Mouse (Mus musculus) layer of hippocampus, postnatal 36 days (tissue): ENCODE measurements around the gene Zfp341. TPM values are rescaled to one million over a fixed set of nuclear protein-coding genes. Genes with fewer than 3 reads are reported as not detected.
A peak's percentile ranks its signal among the peaks of the same experiment; 100 is the strongest.

Experiments
- DNase-seq, 2 experiments: peaks; one replicate each; pipeline ENCODE4 v3.0.0; 2022
- total RNA-seq, 2 experiments: library from RNA; stranded (reverse); gene quantifications; 2 replicates each; pipeline ENCODE4 v1.2.3; 2021

Gene Zfp341
- total RNA-seq, 2 experiments from 2014 or later: 9.2 to 10.1 TPM

DNA sequence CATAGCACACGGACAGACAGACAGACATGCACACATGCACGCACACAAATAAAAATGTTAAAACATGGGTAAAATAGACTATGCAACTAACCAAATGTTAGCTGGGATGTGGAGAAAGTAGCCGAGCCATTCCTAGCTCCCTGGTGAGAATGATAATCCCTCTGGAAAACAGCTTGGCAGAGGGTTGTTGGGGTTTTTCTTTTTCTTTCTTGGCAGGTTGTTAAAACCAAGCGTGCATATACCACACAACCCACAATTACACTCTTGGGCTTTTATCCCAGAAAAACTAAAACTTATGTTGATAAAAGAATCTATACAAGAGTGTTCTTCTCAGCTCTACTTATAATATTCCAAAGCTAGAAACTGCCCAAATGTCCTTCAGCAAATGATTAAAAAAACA lies 24.0 kb upstream of the Zfp341 start:
- no peak for DNase-seq

DNA sequence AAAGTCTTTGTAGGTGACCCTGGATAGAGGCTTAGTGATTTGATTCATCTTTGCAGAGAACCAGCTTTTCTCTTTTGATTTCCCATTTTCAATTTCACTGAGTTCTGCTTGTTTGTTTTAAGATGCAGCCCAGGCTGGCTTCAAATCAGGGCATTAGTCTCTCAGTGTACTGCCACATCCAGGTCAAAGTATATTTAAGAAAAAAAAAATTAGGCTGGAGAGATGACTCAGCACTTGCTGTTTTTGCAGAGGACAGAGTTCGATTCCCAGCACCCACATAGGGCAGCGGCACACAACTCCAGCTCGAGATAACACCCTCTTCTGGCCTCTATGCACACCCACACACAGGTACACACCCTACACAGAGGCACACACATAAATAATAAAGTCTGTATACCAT lies 21.9 kb upstream of the Zfp341 start:
- DNase-seq: no peak

DNA sequence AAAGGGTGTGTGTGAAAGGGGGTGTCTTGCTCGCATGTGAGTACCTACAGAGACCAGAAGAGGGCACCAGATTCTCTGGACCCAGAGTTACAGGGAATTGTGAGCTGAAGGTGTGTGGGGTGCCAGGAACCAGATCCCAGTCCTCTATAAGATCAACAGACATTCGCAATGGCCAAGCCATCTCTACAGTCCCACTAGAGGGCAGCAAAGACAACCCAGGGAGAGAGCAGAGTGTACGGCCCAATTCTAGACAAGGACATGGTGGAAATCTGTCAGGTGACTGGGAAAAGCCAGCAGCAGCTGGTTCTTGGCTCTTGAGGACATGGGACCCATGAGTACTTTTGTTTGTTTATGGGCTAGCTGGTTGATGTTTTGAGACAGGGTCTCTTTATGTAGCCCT lies 20.1 kb upstream of the Zfp341 start:
- no peak for DNase-seq

DNA sequence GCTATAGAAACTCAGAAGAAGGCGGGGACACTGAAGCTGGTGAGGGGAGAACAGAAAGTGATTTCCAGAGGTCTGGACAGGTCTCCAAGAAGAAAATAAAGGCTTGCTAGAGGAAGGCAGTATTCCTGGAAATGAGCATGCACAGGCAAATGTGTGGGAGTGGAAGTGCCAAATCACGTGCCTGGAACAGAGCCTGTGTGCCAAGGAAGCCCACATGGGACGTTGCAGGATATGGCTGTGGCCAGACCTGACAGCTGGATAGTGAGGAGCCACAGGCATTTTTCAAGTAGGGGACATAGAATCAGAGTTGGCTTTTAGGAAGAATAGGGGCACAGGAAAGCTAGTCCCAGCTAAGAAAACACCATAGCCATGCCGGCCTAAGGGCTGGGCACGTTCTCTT lies 17.3 kb upstream of the Zfp341 start:
- peak in 1 of 2 experiments; percentile 20 for DNase-seq

DNA sequence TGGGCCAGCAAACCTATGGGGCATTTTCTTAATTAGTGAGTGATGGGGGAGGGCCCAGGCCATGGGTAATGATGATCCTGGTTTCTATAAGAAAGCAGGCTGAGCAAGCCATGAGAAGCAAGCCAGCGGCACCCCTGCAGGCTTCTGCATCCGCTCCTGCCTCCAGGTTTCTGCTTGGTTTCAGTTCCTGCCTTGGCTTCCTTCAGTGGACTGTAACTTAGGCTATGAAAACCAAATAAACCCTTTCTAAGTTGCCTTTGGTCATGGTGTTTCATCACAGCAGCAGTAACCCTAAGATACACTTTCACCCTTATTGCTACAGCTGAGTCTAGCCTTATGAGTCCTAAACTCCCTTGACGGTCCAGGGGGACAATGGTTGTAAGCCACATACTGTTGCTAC lies 15.7 kb upstream of the Zfp341 start:
- DNase-seq: no peak

DNA sequence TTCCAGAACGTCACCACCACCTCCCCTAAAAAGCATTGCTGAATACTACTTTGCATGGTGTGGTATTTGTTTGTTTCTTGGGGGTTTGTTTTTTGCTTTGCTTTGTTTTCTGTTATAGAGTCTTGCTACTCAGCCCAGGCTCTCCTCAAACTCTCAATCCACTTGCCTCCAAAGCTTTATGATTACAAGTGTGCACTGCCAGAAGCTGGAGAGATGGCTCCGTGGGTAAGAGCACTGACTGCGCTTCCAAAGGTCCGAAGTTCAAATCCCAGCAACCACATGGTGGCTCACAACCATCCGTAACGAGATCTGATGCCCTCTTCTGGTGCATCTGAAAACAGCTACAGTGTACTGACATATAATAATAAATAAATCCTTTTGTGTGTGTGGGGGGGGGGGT lies 12.5 kb upstream of the Zfp341 start:
- no peak for DNase-seq

DNA sequence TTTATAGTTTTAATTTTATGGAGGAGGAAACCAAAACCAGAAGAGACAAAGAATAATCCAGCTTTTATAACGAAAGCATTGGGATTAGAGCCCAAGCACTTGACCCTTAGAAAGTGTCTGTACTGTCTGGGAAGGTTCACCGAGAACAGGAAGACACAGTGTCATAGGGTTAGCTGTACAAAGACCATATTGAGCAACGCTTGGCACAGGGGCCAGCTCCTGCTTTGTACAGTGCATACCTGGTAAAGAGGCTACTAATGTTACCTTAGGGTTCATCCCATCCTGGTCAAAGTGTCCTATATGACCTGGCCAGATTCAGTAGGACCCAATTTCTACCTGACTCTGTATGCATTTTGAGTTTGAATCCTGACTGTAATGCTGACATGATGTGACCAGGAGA lies 11.8 kb upstream of the Zfp341 start:
- no peak for DNase-seq

DNA sequence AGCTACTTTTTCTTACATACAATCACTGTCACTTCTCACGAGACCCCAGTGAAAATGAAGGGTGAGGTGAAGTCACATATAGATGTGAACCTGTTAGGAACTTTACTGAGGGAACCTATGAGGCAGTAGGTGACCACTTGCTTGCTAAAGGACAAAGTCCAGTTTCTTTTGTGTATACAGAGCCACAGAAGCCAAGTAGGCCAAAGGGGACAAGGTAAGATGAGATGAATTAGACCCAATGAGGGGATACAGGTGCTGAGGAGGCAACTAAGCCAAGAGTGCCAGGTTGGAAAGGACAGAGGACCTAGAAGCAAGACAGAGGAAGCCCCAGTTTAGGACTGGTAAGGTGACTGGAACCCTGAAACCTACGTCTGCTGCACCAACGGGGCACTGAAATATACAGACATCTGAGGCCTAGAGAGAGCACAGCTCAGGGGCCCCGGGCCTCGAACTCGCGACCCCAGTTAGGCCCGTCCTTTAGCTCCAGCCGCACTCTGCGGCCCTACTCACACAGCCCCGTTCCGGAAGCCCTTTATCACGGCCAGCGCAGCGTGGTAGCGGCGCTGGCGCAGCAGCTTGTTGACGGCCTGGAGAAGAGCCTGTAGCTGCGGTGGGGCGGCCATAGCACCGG lies 10.0 kb upstream of the Zfp341 start:
- DNase-seq: no peak

DNA sequence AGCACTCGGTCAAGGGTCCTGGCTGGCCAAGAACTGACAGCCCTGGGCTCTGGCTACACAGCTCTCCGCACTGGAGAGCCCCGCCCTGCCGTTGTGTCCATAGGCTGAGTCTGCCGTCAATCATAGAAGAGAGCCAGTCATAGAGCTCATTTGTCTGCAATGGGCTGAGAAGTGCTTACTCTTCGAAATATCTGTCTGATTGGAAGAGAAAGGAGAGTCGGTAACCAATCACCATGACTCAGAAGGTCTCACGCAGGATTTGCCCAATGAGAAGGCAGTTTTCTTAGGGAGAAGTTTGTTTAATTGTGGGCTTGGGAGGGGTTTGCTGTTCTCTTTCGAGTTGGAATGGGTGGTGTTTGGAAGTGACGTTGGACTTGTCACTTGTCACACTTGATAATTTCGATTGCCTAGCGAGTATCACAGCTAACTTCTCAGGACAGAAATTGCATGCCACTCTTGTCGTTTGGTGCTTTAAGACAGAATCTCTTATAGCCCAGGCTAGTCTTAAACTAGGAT lies 9.4 kb upstream of the Zfp341 start, which contains the start of gene Pxmp4:
Pxmp4 (minus strand) TSS at position 71 of the 516 bp plus-strand sequence.
- DNase-seq: peak; percentile 98 to 99

DNA sequence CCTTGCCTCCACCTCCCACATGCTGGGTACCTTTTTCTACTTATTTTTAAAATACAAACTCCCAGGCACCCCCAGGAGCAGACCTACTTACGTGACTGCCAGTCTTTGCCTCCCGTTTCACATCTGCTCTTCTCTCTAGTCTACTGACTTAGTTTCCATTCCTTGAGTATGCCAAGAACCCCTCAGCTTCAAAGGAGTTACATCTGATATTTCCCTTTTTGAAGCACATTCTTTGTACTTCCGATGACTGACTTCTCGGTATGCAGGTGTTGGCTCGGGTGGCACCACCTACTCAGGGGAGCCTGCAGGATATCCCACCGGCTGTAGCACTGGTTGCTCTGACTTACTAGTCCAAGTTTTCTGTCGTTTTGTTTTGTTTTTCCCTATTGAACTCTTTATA lies 8.9 kb upstream of the Zfp341 start:
- DNase-seq: no peak

DNA sequence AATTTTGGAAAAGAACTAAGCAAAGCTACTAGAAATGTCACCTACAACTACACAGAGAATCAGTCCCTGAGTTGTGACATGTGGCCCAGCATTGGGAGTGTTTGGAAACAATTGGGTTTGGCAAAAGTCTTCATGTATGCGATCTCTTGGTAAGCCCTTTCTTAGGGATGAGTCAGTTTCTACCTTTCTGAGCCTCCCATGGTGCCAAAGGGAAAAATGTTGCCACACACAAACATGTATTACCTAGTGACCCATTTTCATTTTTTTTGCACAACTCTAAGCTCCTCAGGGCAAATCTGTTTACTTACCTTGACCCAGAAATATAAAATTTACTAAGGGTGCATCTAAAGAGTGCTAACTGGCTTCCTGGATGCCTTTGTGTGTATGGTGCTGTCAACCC lies 6.1 kb upstream of the Zfp341 start:
- no peak for DNase-seq

DNA sequence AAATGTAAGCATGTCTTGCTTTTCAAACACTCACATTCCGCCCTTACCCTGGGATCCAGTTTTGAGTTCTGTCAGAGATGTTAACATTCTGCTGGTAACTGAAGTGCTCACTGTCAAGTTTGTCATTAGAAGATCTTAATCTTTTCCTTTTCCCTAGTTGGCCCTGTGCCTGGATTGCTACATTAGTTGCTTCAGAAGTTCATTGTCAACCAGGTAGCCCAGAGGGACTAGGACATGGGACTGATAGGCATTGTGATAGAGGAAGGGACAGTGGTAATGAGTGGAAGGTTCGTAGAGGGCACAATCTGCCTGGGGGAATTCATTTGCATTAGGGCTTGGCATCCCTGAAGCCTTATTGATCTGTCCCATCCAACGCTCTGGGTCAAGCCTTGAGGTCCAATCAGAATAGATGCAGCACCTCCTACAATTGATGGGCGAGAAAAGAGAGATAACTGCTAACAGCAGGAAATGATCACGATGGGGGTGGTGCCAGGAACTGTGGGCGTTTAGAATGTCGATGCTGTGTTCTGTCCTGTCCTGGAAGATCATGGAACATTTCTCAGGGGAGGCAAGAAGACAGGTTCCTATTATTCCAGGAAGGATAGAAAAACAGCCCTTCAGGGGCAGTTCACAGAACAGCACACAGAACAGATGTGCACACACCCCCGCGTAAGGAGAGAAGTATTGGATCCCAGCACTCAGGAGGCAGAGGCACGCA lies 3.9 kb upstream of the Zfp341 start:
- no peak for DNase-seq

DNA sequence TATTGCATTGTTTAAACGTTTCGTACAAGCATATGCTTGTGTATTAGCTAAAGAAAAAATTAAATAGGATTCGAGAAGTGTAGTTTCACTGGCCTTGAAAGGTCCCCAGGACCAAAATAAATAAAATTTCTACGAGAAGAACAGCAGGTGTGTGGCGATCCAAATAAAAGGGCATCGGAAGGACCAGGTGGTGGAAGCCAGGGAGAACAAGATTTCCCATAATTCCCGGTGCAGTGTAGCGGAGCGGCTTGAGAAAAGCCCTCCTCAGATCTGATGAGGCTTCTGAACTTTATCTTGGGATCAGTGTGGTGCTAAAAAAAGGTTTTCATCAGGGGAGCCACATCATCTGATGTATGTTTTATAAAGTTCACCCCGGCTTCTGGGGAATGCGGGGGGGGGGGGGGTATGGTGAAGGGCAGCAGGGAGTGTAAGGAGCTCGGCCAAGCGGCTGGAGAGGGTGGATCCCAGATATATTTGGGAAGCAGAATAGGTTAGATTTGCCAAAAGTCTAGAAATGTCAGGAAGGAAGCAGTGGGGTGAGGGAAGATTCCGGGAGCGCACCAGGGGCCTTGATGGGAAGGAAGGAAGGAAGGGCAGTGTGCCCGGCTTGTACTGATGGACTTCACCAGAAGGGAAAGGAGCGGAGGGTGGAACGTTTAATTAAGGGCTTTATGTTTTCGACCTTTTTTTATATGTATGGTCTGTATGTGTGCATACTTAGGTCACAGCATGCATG lies 1.9 kb downstream of the Zfp341 start:
- no peak for DNase-seq

DNA sequence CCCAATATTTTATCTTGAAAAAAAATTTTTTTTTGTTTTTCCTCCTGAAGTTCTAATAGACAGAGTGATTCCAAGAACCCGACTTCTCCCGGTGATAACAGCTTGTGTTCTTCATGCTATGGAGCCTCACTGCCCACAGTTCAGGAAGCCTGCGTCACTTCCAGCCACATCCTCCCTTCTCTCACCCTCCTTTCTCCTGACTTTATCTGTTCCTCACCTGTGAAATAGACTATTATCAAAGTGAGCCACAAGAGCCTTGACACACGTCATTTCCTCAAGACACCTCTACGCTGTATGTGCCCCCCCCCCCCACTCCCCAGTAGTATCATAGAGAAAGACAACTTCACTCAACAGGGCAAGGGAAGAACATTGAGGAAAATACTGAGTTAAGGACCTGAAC lies 2.6 kb downstream of the Zfp341 start:
- no peak for DNase-seq

DNA sequence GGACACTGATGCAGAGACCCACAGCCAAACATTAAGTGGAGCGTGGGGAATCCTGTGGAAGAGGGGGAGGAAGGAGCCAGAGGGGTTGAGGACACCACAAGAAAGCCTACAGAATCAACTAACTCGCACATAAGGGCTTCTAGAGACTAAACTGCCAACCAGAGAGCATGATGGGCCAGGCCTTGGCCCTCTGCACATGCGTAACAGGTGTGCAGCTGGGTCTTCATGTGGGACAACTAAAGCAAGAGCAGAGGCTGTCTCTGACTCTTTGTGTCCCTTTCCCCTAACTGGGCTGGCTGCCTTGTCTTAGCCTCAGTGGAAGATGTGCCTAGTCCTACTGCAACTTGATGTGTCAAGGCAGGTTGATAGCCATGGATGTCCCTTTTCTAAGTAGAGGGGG lies 4.0 kb downstream of the Zfp341 start:
- DNase-seq: no peak

DNA sequence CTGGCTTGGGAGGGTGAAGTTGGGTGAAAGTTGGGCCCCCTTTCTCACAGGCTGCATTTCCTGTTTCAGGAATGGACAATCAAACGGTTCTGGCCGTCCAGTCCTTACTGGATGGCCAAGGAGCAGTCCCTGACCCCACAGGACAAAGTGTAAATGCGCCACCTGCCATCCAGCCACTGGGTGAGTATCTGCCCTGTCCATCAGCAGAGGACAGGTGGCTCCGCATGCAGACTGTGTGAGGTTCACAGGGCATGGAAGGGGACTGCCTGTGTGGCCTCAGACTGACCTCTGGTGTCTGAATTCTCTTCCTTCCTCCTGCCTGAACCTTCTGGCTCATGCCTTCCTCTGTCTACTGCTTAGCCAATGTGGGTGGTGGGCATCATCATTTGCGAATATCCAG lies 8.6 kb downstream of the Zfp341 start:
- DNase-seq: no peak

DNA sequence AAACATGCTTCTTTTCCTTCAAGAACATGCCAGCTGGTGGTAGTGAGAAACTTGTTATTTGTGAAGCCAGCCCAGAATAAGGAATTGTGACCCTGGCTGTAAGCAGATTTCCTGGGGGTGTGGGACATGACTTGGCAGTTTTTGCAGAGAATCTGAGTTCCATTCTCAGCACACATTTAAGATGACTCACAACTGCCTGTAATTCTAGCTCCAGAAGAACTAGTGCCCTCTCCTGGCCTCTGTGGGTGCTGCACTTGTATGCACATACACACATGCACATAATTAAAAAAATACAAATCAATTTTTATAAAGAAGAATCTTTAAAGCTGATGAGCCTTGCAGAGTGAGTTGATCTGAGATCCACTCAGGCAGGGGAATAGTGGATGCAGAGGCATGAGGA lies 11.0 kb downstream of the Zfp341 start:
- DNase-seq: no peak

DNA sequence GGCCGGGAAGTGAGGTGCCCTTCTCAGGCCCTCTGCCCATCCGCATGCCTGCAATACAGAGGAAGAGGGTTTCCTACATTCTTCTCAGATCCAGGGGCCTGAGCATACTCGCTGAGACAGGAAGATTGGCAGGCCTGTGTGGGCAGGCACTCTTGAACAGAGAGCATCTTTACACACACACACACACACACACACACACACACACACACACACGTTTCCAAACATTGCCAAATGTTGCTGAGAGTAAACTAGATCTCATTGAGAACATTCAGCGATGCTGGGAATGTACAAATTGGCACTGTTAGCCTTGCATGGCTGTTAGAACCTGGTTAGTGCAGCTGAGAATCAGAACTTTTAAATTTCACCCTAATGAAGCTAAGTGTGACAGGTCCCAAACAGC lies 17.4 kb downstream of the Zfp341 start:
- no peak for DNase-seq

DNA sequence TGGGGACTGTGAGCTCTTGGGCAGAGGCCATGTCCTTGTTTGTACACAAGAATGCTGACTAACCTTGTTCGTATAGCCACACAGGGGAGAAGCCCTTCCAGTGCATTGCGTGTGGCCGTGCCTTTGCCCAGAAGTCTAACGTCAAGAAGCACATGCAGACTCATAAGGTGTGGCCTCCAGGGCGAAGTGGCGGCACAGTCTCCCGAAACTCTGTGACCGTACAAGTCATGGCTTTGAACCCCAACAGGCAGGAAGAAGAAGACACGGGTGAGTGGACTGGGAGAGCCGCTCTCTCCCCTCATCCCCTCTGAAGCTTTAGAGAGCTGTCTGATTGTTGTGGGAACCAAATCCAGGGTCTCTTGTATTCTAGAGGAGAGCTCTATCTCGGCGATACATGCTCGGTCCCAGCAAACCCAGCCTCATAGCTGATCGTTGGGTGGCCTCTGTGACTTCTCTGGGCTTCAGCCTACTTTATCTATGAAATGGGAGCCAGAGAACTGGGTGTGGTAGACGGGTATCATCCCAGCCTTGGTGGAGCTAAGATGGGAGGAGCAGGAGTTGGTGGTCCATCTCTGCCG lies 19.2 kb downstream of the Zfp341 start:
- DNase-seq: no peak

DNA sequence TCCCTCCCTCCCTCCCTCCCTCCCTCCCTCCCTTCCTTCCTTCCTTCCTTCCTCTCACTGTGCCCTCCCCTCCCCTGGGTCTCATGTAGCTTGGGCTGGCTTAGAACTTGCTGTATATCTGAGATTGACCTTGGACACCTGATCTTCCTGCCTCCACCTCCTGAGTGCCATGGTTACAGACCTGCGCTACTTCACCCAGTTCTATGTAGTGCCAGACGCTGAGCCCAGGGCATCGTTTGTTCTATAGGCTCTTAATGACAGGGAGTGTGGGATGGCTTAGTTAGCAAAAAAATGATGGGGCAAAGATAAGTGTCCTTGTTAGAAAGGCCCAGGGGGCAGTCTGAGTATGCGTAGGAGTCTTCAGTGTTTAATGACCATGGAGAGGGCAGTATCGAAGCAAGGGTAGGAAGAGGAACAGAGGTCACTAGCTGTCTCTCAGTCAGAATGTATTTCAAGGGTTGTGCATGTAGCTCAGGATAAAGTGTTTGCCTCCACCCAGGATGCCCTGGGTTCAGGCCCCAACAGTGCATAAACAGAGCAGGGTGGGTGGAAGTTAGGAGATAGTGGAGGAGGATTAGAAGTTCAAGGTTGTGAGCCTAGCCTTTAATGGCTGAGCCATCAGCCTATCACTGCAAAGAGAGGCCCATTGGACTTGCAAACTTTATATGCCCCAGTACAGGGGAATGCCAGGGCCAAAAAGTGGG lies 20.1 kb downstream of the Zfp341 start:
- no peak for DNase-seq

DNA sequence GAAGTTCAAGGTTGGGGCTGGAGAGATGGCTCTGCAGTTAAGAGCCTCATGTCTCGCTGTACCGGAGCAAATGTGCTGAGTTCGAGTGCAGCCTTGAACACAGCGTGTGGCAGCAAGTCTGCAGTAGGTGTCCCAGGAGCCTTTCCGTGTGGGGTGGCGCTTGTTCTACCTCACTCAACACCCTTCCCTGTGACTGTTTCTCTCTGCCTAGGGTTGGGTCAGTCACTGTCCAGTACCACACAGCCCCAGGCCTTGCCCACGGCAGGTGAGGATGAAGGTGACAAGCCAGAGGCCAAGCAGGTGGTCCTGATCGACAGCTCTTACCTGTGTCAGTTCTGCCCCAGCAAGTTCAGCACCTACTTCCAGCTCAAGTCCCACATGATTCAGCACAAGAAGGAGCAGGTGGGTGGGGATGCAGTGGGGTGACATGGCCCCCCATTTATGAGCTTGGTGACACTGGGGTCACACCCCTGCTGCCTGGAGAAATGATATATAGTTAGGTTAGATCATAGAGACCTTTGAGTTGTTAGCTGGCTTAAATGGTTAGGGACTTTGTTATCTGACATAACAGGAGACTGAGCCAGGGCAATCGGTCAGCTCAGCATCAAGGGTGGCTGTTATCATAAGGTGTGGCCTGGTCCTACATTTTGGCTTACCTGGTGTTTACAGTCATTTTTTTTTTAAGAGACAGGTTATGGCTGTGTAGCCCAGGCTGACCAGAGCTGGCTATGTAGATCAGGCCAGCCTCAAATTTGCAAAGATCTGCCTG lies 21.0 kb downstream of the Zfp341 start:
- DNase-seq: no peak

DNA sequence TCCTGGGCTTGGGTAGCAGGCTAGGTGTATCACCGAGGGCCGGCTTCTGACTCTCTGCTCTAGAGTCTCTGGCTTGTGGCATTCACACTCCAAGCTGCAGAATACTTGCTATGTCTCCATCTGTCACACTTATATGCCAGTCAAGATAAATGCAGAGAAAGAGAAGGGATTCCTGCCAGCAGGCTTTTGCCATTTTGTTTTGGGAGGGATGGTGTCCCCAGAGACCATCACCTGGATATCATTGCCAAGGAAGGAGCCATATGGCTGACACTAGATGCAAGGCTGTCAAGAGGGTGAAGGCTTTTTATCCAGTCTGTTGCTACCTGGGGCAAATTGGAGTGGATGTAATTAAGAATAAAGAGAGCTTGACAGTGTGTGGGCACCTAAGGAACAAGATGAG lies 22.7 kb downstream of the Zfp341 start:
- DNase-seq: no peak
